Mouse (Mus musculus): Measurements from ENCODE around the gene Cdh16.
"Not testable (repeated sequence)": the region's sequence is repeated elsewhere in the genome, so short reads cannot be mapped to it uniquely, and the experiment has no call there.

Cdh16 gene

GRCm38 (mm10) chr8:104624161-104624560 is at the start of gene Cdh16:
Cdh16 (minus strand) TSS chr8:104624396.
- DNase-seq (ENCODE audit: low spot score in 2 of 2): no peak

- no peak for DNase-seq (ENCODE audit: low spot score in 2 of 2)
Observed at GRCm38 (mm10) chr8:104655614-104656013, 31.4 kb upstream of the Cdh16 start.

GRCm38 (mm10) chr8:104654984-104655383 is 30.8 kb upstream of the Cdh16 start:
- peak in 1 of 2 experiments; percentile 81 for DNase-seq (ENCODE audit: low spot score in 2 of 2)

GRCm38 (mm10) chr8:104644187-104644586 is 20.0 kb upstream of the Cdh16 start:
- not testable (repeated sequence) for DNase-seq (ENCODE audit: low spot score in 2 of 2)

GRCm38 (mm10) chr8:104642324-104642654 is 18.1 kb upstream of the Cdh16 start:
- DNase-seq (ENCODE audit: low spot score in 2 of 2): no peak

GRCm38 (mm10) chr8:104641426-104642323 is 17.5 kb upstream of the Cdh16 start, which contains the start of gene Ciao2b:
Ciao2b (minus strand) TSS chr8:104641965.
- DNase-seq (ENCODE audit: low spot score in 2 of 2): peak; percentile 72 to 83

GRCm38 (mm10) chr8:104640831-104641370 is 16.7 kb upstream of the Cdh16 start:
- no peak for DNase-seq (ENCODE audit: low spot score in 2 of 2)

- DNase-seq (ENCODE audit: low spot score in 2 of 2): no peak
Observed at GRCm38 (mm10) chr8:104640241-104640640, 16.0 kb upstream of the Cdh16 start.

- DNase-seq (ENCODE audit: low spot score in 2 of 2): no peak
Observed at GRCm38 (mm10) chr8:104638010-104638409, 13.8 kb upstream of the Cdh16 start.

GRCm38 (mm10) chr8:104635004-104635710 is 11.0 kb upstream of the Cdh16 start:
- no peak for DNase-seq (ENCODE audit: low spot score in 2 of 2)

DNA sequence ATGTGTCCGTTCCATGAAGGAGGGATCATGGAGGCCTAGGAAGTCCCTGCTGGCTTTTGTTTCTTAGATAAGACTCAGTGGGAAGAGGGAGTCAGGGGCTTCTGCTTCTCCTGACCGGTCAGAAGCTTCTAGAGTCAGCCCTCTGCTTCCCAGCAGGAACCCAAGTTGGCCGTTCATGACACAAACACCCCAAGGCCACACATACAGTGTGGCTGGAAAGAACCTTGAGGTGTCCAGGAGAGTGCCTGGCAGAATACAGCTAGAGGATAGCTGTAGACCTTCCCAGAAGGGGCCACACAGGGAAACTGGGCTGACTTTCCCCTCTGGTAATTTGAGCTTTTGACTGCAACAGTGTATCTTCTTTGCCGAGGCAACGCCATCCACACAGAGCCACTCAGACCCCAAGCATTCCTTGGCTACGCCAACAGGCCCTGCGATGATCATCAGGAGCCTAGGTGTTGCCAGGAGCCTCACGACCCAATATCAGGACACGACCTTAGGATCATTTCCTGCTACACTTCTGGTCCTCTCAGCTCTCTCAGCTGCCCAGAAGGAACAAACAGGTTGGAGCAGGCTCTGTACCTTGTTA is 9.1 kb upstream of the Cdh16 start:
- DNase-seq (ENCODE audit: low spot score in 2 of 2): no peak

DNA sequence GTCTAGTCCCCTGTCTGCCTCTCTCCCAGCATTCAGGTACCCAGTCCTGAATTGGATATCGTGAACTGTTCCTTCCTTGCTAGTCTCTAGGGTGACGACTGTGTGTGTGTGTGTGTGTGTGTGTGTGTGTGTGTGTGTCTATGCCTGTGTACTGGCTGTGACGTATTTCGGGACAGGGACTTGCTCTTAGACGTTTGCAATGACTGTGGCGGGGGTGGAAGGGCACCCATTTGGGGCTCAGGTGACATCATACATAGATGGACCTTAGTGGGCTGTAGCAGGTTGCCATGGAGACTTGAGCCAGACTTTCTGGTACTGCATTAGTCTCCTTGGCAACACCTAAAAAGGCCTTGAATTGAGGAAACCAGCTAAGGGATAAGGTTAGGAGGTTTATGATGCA is 8.3 kb upstream of the Cdh16 start:
- DNase-seq (ENCODE audit: low spot score in 2 of 2): no peak

GRCm38 (mm10) chr8:104631975-104632374 is 7.8 kb upstream of the Cdh16 start:
- no peak for DNase-seq (ENCODE audit: low spot score in 2 of 2)

- DNase-seq (ENCODE audit: low spot score in 2 of 2): peak in 1 of 2 experiments; percentile 19
Observed at GRCm38 (mm10) chr8:104630981-104631663, 6.9 kb upstream of the Cdh16 start, which contains the start of gene Rrad. Rrad (minus strand) TSS chr8:104631327.

DNA sequence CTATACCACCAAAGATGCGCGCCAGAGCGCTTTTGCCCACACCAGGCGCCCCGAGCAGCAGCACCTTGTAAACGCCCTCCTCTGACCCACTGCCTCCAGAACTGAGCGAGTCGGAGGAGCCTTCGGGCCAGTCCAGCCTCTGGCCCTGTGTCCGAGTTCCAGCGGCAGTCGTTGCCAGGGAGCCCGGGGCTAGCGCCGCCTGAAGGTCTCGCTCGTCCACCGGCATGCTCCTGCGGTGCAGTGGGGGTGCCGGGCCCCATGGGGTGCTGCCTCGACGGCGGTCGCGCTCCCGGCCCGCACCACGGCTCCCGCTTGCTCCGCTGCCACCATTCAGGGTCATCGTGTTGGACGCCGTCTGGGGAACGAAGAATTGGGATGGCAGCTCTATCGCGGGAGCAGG is 6.4 kb upstream of the Cdh16 start:
- DNase-seq (ENCODE audit: low spot score in 2 of 2): peak in 1 of 2 experiments; percentile 16

DNA sequence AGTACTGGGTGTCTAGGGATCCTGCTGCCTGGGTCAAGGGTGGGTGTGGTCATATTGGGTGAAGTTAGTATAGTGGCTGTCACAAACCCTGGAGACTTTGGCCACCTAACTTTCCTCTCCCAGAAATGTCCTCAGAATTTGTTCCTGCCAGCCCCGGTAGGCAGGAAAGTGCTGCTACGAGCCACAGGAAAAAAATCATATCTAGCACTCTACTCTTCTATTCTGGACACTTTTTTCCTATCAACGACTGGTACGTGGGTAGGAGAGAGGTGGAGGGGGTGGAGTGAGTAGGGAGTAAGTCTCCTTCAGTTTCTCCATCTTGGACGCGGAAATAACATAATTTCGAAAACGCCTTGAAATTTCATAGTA is 5.9 kb upstream of the Cdh16 start:
- no peak for DNase-seq (ENCODE audit: low spot score in 2 of 2)

- peak in 1 of 2 experiments; percentile 17 for DNase-seq (ENCODE audit: low spot score in 2 of 2)
Observed at GRCm38 (mm10) chr8:104629306-104630110, 5.3 kb upstream of the Cdh16 start.

- peak in 1 of 2 experiments; percentile 14 for DNase-seq (ENCODE audit: low spot score in 2 of 2)
Observed at GRCm38 (mm10) chr8:104628402-104628801, 4.2 kb upstream of the Cdh16 start.

- no peak for DNase-seq (ENCODE audit: low spot score in 2 of 2)
Observed at GRCm38 (mm10) chr8:104627065-104627740, 3.0 kb upstream of the Cdh16 start.

DNA sequence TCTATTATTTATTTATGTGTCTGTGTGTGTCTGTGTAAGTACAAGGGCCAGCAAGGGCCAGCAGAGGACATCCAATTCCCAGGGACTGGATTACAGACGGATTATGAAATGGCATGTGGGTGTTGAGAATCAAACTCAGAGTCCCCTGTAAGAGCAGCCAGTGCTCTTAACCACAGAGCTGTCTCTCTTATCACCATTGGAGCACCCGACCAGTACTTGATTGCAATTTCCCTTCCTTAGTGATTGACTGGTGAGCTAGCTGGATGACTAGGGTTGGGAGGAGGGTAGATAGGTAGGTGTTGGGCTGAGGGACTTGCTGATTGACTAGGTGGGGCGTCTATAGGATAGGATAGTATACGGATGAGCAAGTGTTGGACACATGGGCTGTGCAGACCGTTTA is 3.4 kb downstream of the Cdh16 start:
- no peak for DNase-seq (ENCODE audit: low spot score in 2 of 2)
